Mouse (Mus musculus) C2C12 (cell line): ENCODE data around the gene Mei1.

Experiments
- CTCF ChIP-seq: IDR thresholded peaks from one replicate; pipeline ENCODE4 v1.5.1; 2011; ENCODE audit not compliant: control insufficient read depth, insufficient read depth, insufficient read length
- FOSL1 ChIP-seq: IDR thresholded peaks from one replicate; pipeline ENCODE4 v1.8.0; 2011; ENCODE audit warnings: mild to moderate bottlenecking, low read length; ENCODE audit not compliant: poor library complexity, insufficient read depth, severe bottlenecking
- MAX ChIP-seq: IDR thresholded peaks from one replicate; pipeline ENCODE4 v1.6.1; 2011; ENCODE audit warnings: mild to moderate bottlenecking, control low read depth
- USF1 ChIP-seq: IDR thresholded peaks from one replicate; pipeline ENCODE4 v1.6.1; 2011; ENCODE audit warnings: low read depth, mild to moderate bottlenecking, control low read depth, moderate library complexity

- TF ChIP-seq CTCF (no peak), FOSL1 (no peak), USF1 (no peak), MAX (no peak)
Observed at GRCm38 (mm10) chr15:82152022-82152421, 82.2 kb downstream of the Mei1 start.
